In the genomic region with DNA sequence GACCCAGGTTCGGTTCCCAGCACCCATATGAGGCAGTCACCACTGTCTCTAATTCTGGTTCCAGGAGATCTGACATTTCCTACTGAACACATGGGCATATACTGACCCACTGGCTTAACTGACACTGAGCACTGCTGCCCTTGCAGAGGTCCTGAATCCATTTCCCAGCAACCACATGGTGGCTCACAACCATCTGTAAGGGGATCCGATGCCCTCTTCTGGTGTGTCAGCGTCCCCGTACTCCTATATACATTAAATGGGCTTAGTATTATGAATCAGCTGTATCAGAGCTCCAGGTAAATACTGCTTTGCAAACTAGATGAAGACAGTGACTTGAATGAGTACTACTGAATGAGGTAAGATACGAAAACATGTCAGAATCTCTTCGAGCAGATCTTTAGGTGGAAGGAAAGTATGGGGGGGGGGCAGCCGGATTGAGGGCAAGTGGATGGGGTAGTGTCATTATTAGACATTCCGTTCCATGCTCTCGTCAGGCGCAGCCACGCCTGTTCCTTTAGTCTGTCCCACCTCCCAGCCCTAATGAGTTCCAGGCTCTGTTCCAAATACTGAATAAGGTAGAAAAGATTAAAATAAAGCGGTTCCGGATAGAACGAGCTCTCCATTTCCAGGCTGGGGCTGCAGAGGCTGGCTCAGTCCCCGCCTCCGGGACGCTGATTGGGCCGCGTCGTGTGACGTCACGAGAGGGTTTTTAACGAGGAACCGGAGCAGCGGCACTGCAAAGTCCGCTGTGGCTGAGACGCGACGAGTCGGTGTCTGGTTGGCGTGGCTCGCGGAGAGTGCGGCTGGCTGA, we compare ENCODE assay signal across 8 mouse cellular contexts. TPM values are rescaled to one million over a fixed set of nuclear protein-coding genes. Genes with fewer than 3 reads are reported as not detected.
A peak's percentile ranks its signal among the peaks of the same experiment; 100 is the strongest.
DNase-seq lines count a peak whose midpoint lies in the region; ATAC-seq lines count a peak whose summit lies in the region.

A gene (plus strand): TSS at position 717 of the 811 bp plus-strand sequence.

- no peaks in the 10 kb centered on the region for H3K9me3 ChIP-seq in embryonic facial prominence, embryonic 15.5 days (replicated peaks)
- H3K9me3 ChIP-seq in kidney, embryonic 14.5 days (ENCODE audit: control insufficient read depth, low read length): no peaks in the 10 kb centered on the region
- no peaks in the 10 kb centered on the region for H3K9me3 ChIP-seq in limb, embryonic 15.5 days

- peak; percentile 89 for DNase-seq in 3T3-L1 (ENCODE audit: low read depth, low spot score)
- DNase-seq in adrenal gland, postnatal 4 days (ENCODE audit: low spot score in 2 of 2): peak; percentile 90 to 94
- peak; percentile 96 to 98 for DNase-seq in heart, adult 9 months (ENCODE audit: low spot score in 2 of 2)
- peak; percentile 70 to 87 for DNase-seq in monocyte, adult 2 months (ENCODE audit: low read depth in 1 of 2, low spot score in 2 of 2)
- DNase-seq in spleen, postnatal 36 days (ENCODE audit: low spot score in 2 of 2): peak; percentile 94

- H3K4me2 ChIP-seq in embryonic facial prominence, embryonic 15.5 days (replicated peaks): peak within 1 kb of the TSS; percentile 98
- peak within 1 kb of the TSS; percentile 92 for H3K4me2 ChIP-seq in kidney, embryonic 14.5 days (replicated peaks; ENCODE audit: low read depth, low read length)
- H3K4me2 ChIP-seq in limb, embryonic 15.5 days: peak within 1 kb of the TSS; percentile 93

- H3K4me1 ChIP-seq in embryonic facial prominence, embryonic 15.5 days: peaks cover 28% of the 10 kb centered on the region
- H3K4me1 ChIP-seq in kidney, embryonic 14.5 days (ENCODE audit: control insufficient read depth, insufficient read depth, low read length): peaks cover 8% of the 10 kb centered on the region
- H3K4me1 ChIP-seq in limb, embryonic 15.5 days: peaks cover 17% of the 10 kb centered on the region; the same call in 1 of the 2 replicates

- H3K27me3 ChIP-seq in embryonic facial prominence, embryonic 15.5 days: no peaks in the 10 kb centered on the region
- peaks cover 6% of the 10 kb centered on the region; the same call in 1 of the 2 replicates for H3K27me3 ChIP-seq in kidney, embryonic 14.5 days (ENCODE audit: control insufficient read depth, insufficient read depth, low read length)
- peaks cover 9% of the 10 kb centered on the region; the same call in 1 of the 2 replicates for H3K27me3 ChIP-seq in limb, embryonic 15.5 days

- H3K36me3 ChIP-seq in embryonic facial prominence, embryonic 15.5 days: no peaks in the 10 kb centered on the region
- no peaks in the 10 kb centered on the region for H3K36me3 ChIP-seq in kidney, embryonic 14.5 days (ENCODE audit: control insufficient read depth, insufficient read depth, low read length)
- no peaks in the 10 kb centered on the region for H3K36me3 ChIP-seq in limb, embryonic 15.5 days

- 7% methylated on average over 34 of the region's 34 CpGs for WGBS in embryonic facial prominence, embryonic 15.5 days
- 8% methylated on average over 34 of the region's 34 CpGs for WGBS in kidney, embryonic 14.5 days
- WGBS in limb, embryonic 15.5 days: 7% methylated on average over 34 of the region's 34 CpGs

- H3K27ac ChIP-seq in embryonic facial prominence, embryonic 15.5 days (replicated peaks): peak within 1 kb of the TSS; percentile 85
- 0 out of 2 replicates have a peak within 1 kb of the TSS, but pooled peaks have one; percentile 8 for H3K27ac ChIP-seq in kidney, embryonic 14.5 days (ENCODE audit: low read depth, low read length)
- peak within 1 kb of the TSS; percentile 82 for H3K27ac ChIP-seq in limb, embryonic 15.5 days

- H3K4me3 ChIP-seq in embryonic facial prominence, embryonic 15.5 days (replicated peaks): peak within 1 kb of the TSS; percentile 63
- peak within 1 kb of the TSS; percentile 60 for H3K4me3 ChIP-seq in kidney, embryonic 14.5 days (ENCODE audit: low read length)
- peak within 1 kb of the TSS; percentile 59 for H3K4me3 ChIP-seq in limb, embryonic 15.5 days

- peak within 1 kb of the TSS; percentile 54 for H3K9ac ChIP-seq in embryonic facial prominence, embryonic 15.5 days
- H3K9ac ChIP-seq in kidney, embryonic 14.5 days (ENCODE audit: low read depth, low read length): peak within 1 kb of the TSS; percentile 65; the same call in 1 of the 2 replicates
- peak within 1 kb of the TSS; percentile 35; the same call in 1 of the 2 replicates for H3K9ac ChIP-seq in limb, embryonic 15.5 days

- ATAC-seq in embryonic facial prominence, embryonic 15.5 days (ENCODE audit: insufficient number of reproducible peaks, low FRiP score, low TSS enrichment, low read depth): peak; percentile 93
- peak; percentile 90 for ATAC-seq in kidney, embryonic 14.5 days (ENCODE audit: low FRiP score, low TSS enrichment)
- peak; percentile 80 for ATAC-seq in limb, embryonic 15.5 days (ENCODE audit: insufficient number of reproducible peaks, low FRiP score, low TSS enrichment, low read depth)

RNA-seq across cellular contexts. Expression of the gene that starts here (rescaled TPM):
- 10 to 100 TPM in 1 of 2 experiments, 1 to 10 TPM in 1; 9.9 to 10.4 TPM for total RNA-seq in adrenal gland, postnatal 4 days (2021)
- 6.0 and 6.9 TPM in 2 replicates for polyA plus RNA-seq in embryonic facial prominence, embryonic 15.5 days (2015; fragmentation: Nextera tagmentation; extraction: Ambion mirVana)
- 2.4 and 2.8 TPM in 2 replicates for polyA plus RNA-seq in kidney, embryonic 14.5 days (2014; fragmentation: Nextera tagmentation; extraction: Ambion mirVana)
- 6.1 and 7.2 TPM in 2 replicates for polyA plus RNA-seq in limb, embryonic 15.5 days (2015; fragmentation: Nextera tagmentation; extraction: Ambion mirVana)

Comparison
In these comparisons a context has a peak if more than half of its experiments do, and no peak if none do; other contexts are left out.
1. Peak in every context shown above with its lines: DNase-seq, ATAC-seq, H3K4me3 ChIP-seq and H3K27ac ChIP-seq.
2. H3K27ac ChIP-seq: peak in every context shown above with its lines; median percentile 85 in embryonic facial prominence, embryonic 15.5 days; 82 in limb, embryonic 15.5 days; 8 in kidney, embryonic 14.5 days.